Mouse (Mus musculus) thymus, postnatal 25 days (tissue): ENCODE results near the gene Me3.

ENCODE experiments used
- DNase-seq: peaks from one replicate; pipeline ENCODE4 v3.0.0; 2022

The Me3 gene

DNA sequence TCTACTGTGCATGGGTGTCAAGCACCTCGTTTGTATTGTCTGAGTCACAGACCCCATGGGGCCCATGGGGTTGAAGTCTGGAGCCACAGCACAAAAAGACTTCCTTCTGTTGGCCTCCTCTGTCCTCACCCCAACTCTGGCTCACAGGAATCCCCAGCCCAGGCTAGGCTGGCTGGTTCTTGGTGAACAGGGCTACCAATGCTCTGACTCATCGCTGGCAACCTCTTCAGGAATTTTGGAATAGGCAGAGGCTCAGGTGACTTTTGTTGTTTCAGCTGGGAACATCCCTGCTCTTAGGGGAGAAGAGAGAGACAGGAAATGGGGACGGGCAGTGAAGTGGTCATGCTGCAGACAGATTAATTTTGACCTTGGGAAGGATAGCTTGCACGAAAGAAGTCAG lies 205.6 kb downstream of the Me3 start:
- no peak for DNase-seq

- DNase-seq: no peak
Observed at GRCm38 (mm10) chr7:89839721-89840120, 207.5 kb downstream of the Me3 start.

- DNase-seq: peak; percentile 57
Observed at GRCm38 (mm10) chr7:89841670-89842403, 209.6 kb downstream of the Me3 start.

GRCm38 (mm10) chr7:89842404-89842715 lies 210.2 kb downstream of the Me3 start:
- no peak for DNase-seq

DNA sequence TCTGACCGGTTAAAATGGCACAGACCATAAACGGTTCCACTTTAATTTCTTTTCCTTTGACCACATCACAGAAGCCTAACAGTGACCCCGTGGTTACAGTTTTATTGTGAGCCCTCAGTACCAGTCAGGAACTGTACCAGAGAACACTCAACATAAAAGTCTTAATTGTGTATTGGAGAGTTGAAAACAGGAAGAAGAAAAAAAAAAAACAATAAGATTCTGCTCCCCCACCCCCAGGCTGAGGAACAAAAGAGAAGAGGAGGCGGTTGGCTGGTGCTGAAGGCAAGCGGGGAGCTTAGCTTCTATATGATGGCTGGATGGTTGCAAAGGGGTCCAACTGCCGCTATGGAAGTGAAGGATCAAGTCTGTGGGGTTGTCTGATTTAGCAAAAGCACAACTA lies 210.9 kb downstream of the Me3 start:
- DNase-seq: no peak

- DNase-seq: peak; percentile 25
Observed at GRCm38 (mm10) chr7:89843533-89843932, 211.3 kb downstream of the Me3 start.

GRCm38 (mm10) chr7:89845669-89846068 lies 213.5 kb downstream of the Me3 start:
- no peak for DNase-seq

DNA sequence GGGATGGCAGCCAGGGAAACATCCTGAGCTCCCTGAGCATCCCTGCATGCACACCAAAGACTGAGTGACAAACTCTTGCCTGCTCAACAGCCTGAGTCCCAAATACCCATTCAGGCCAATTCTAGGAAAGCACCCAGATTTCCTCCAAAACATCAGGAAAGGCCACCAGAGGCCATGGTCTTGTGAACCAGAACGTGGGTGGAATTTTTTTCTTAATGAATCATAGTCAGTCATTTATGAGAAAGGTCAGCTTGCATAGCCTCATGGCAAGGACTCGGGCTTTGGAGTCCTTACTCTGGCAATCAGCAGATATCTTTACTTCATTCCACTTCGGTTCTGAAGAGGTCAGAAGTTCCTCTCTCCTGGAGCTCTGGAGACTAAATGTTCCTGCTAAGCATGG lies 218.3 kb downstream of the Me3 start:
- no peak for DNase-seq

DNA sequence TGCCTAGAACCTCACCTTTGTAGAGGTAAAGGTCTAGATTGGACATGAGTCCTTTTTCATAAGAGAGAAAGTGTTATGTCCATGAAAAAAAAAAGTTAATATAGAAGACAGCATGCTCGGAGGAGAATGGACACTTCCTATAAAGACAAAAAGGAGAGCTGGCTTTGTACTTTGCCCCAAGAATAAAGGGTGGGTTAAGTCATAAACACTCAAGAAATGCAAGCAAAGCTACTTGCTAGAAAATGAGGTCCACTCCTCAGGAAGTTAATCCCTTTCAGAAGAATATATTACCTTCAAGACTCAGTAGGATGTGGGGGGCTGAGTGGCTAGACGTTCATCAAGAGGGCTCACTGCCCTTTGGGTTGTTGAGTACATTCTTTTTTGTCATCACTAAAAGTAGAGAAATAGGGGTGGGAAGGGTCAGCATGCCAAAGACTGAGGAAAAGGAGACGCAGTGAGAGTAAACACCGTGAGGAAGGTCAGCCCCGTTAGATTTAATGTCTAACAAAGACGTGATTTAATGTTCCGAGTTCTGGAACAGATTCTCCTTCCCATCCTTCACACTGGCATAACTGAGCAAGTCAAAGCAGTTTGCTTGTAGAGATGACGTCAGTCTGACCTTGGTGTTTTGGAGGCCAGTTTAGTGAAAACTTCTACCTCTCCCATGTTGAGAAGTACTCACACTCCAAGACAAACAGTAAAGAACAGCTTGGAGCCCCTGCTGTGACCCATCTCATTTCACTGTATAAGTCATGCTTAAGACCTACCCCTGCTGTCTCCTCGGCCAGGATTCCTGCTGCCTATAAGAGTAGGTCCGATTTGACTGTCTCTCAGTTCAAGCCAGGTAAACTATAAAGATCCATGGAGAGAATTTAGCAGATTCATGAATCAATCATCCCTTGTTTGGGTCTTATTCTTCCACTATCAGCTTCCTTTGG lies 220.2 kb downstream of the Me3 start:
- DNase-seq: no peak

- no peak for DNase-seq
Observed at GRCm38 (mm10) chr7:89853131-89853530, 220.9 kb downstream of the Me3 start.

DNA sequence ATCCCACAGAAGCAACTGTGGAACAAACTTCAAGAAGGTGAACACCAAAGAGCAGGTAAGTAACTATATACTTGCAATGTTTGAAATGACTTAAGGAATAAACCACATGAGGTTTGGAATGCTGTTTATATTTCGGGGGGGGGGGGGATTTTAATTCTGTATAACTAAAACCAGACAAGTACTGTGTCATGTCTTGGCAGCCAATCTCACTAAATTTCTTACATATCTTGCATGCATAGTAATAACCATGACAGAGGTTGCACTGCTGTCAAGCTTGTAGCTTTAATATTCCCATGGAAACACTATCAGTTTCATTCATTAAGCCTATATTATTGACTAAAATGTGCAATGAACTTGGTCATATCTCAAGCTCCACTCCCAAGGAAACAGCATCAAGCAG lies 223.0 kb downstream of the Me3 start:
- no peak for DNase-seq

DNA sequence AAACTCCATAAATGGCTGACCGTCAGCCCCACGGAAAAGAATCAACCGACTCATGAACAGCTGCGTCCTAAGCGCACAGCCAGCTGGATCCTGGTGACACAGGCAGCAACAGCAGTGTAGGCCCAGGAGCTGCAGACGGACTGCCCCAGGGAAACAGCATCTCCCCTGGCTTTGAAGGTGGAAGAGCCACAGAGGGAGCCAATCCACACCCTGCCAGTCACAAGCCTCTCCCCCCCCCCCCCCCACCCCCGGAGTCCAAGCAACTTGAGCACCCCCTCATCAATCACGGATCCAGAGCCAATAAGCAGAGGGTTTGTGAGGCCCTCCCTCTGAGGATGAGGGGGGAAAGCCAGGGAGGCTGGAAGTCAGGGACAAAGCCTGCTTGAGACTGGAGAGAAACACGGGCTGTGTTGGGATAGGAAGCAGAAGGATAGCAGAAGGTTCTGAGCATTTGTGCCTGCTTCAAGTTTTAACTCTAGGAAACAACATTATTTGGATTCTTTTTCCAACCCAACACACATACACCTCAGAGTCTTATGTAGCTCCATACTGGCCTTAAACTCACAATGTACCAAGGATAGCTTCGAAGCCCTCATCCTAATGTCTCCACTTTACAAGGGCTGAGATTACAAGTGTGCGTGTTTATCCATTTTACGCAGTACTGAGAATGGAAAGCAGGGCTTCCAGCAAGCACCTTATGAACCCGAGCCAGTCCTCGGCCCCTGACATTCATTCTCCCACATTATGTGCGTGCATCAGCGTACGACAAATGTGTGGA lies 224.4 kb downstream of the Me3 start:
- no peak for DNase-seq

DNA sequence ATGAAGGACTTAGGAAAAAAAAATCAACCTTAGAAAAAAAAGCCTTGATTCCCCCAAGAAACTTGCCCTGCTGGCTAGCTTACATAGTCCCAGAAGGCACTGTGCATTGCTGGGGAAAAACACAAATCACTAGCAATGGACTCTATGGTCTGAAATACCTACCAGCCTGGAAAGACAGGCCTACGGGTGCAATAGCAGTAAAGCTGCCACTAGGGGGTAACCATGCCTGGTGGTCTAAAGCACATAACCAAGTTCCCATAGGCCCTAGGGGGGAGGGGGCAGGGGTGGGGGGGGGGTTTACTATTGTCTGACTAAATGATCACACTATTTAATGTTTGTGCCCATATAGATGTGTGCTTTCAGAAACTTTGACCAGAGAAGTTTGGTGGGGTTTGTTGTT lies 232.6 kb downstream of the Me3 start:
- no peak for DNase-seq

DNA sequence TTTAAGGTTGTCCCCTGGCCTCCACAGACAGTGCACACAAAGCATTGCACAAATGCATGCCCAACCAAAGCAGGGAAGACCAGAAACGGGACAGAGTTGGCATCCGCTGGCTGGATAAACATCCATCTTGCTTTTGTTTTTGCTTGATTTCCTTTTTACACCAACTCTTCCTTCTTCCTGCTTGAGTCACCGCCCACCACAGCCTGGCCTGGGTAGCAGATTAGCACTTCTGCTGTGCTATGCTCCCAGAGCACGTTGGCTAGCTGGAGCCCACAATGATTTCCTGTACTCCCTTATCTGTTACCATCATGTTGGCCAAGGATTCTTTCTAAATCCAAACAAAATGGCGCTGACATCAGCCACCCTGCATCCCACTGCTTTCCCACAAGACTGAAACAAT lies 235.0 kb downstream of the Me3 start:
- no peak for DNase-seq

DNA sequence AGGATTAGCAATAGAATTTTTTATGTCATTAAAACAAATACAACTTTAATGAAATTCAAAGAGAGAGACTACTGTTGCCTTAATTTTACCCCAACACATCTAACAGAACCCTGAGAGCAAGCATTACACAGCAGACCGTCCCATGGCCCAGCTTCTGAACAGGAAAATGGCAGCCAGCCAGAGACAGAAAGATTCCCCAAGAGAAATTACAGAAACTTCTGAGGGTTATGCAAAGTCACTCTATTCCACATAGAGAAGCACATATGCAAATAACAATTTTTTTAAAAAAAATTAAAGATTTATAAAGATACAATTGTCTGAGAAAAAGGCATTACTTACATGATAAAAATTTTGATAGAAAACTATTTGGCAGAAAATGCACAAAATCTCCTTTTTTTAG lies 247.5 kb downstream of the Me3 start:
- DNase-seq: no peak

GRCm38 (mm10) chr7:89884551-89884950 lies 252.4 kb downstream of the Me3 start:
- DNase-seq: no peak

GRCm38 (mm10) chr7:89891412-89891811 lies 259.2 kb downstream of the Me3 start:
- no peak for DNase-seq

- peak; percentile 3 for DNase-seq
Observed at GRCm38 (mm10) chr7:89891856-89892255, 259.7 kb downstream of the Me3 start.

GRCm38 (mm10) chr7:89903007-89903406 lies 270.8 kb downstream of the Me3 start:
- no peak for DNase-seq

DNA sequence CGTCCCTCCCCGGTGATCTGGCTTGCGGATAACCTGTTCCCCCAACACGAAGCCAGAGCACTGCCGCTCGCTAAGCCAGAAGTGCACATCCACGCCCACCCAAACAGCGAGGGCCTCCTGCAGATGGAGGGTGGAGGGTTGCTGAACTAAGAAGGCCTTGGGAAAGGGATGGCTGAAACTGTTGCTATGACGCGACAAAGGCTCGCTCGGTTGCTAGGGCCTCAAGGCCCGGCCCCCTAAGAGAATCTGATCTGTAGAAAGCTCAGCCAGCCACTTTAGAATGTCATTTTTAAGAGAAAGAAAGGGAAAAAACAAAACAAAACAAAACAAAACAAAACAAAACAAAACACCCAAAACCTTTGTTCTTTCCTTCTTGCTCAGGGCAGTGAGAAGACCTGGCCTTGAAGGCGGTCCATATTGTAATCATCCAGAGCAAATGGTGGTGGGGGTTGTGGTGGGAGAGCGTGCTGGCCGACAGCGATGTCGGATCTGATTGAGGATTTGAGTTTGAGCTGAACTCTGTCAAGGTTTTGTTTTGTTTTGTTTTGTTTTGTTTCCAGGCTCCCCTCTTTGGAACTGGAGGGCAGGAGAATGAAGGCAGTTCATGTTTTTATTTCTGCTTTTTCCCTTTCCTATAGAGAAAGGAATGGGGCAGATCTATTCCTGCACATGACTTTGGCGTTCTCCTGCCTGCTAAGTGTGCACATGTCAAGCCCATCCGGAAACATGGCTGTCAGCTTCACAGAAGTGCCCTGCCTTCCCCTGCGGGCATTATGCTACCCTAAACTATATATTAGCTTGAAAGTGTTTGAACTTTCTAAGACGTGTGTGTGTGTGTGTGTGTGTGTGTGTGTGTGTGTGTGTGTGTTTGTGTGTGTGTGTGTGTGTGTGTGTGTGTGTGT lies 271.5 kb downstream of the Me3 start, which contains the start of gene Ccdc81:
TSS of gene Ccdc81 (minus strand) at position 188 of the 902 bp plus-strand sequence.
- no peak for DNase-seq
